Mouse (Mus musculus) heart, embryonic 14.5 days (tissue): Measurements from ENCODE around the gene Gm21738. TPM values are rescaled to one million over a fixed set of nuclear protein-coding genes. Genes with fewer than 3 reads are reported as not detected.
"Not testable (repeated sequence)": the region's sequence is repeated elsewhere in the genome, so short reads cannot be mapped to it uniquely, and the experiment has no call there.

Experiments used
- ATAC-seq: fragments of 200-750 bp; cut with Nextera tagmentation; 2 replicates; pipeline ENCODE4 v1.8.0; 2017; ENCODE audit warnings: low read depth, moderate TSS enrichment; ENCODE audit not compliant: insufficient number of reproducible peaks, insufficient read depth, low FRiP score
- H3K27ac ChIP-seq, 2 experiments: fragments of 200-500 bp in 1 of 2; fragments of 300-500 bp in 1 of 2; sonication (generic) in 1 of 2; replicated peaks in 1 of 2; 2 replicates each; pipeline ENCODE4 v1.5.1; 2012 to 2014; ENCODE audit warnings: low read depth in 2 of 2, low read length in 2 of 2, control low read depth in 1 of 2, mild to moderate bottlenecking in 1 of 2, mixed read lengths in 1 of 2; ENCODE audit not compliant: control insufficient read depth in 1 of 2, insufficient read depth in 1 of 2
- H3K27me3 ChIP-seq: fragments of 300-500 bp; sonication (generic); 2 replicates; pipeline ENCODE4 v1.6.1; 2014; ENCODE audit warnings: mild to moderate bottlenecking, low read length, control low read depth; ENCODE audit not compliant: control insufficient read depth, insufficient read depth
- H3K36me3 ChIP-seq: fragments of 300-500 bp; sonication (generic); 2 replicates; pipeline ENCODE4 v1.6.1; 2014; ENCODE audit warnings: mild to moderate bottlenecking, control low read depth, low read length, mixed read lengths; ENCODE audit not compliant: control insufficient read depth, insufficient read depth
- H3K4me1 ChIP-seq, 2 experiments: fragments of 200-500 bp in 1 of 2; fragments of 300-500 bp in 1 of 2; sonication (generic) in 1 of 2; 2 replicates each; pipeline ENCODE4 v1.6.1; 2012 to 2014; ENCODE audit warnings: low read length in 2 of 2, control low read depth in 1 of 2, mixed read lengths in 1 of 2; ENCODE audit not compliant: control insufficient read depth in 2 of 2, insufficient read depth in 2 of 2
- H3K4me2 ChIP-seq: fragments of 300-500 bp; sonication (generic); 2 replicates; pipeline ENCODE4 v1.6.1; 2014; ENCODE audit warnings: mild to moderate bottlenecking, low read length
- H3K4me3 ChIP-seq, 2 experiments: fragments of 200-500 bp in 1 of 2; fragments of 300-500 bp in 1 of 2; sonication (generic) in 1 of 2; 2 replicates each; pipeline ENCODE4 v1.5.1; 2012 to 2014; ENCODE audit warnings: low read length in 2 of 2, mild to moderate bottlenecking in 2 of 2, control low read depth in 1 of 2, low read depth in 1 of 2, moderate library complexity in 1 of 2; ENCODE audit not compliant: control insufficient read depth in 1 of 2, insufficient read depth in 1 of 2
- H3K9ac ChIP-seq: fragments of 300-500 bp; sonication (generic); 2 replicates; pipeline ENCODE4 v1.6.1; 2014; ENCODE audit warnings: mild to moderate bottlenecking, low read length
- H3K9me3 ChIP-seq: fragments of 300-500 bp; sonication (generic); 2 replicates; pipeline ENCODE4 v1.6.1; 2016; ENCODE audit warnings: low read length, control low read depth; ENCODE audit not compliant: control insufficient read depth
- WGBS: fragments of 180-500 bp; shearing (Covaris S2); extraction: QIAGEN DNeasy Blood & Tissue Kit; methylation state at CpG from one replicate; pipeline ENCODE4 v1.1.7; 2014; 5-methylcytosine and 5-hydroxymethylcytosine counted together
- polyA plus RNA-seq: library from polyadenylated mRNA; unstranded; fragments of >200 nt; fragmentation: Nextera tagmentation; extraction: Ambion mirVana; gene quantifications from 2 replicates; pipeline ENCODE4 v1.2.1, GENCODE M21; 2014

Gene Gm21738
- polyA plus RNA-seq, result 0.44 and 1.2 TPM in 2 replicates

- not testable (repeated sequence) for ATAC-seq, H3K9me3 ChIP-seq, H3K27ac ChIP-seq, H3K9ac ChIP-seq, H3K4me3 ChIP-seq, H3K27me3 ChIP-seq, H3K36me3 ChIP-seq, H3K4me2 ChIP-seq, H3K4me1 ChIP-seq
- 72% methylated on average over 7 of the region's 7 CpGs for WGBS
These were observed at the start of gene Gm21738 for GRCm38 (mm10) chr14:19418830-19419229. Gene Gm21738 (minus strand): TSS chr14:19418930.

GRCm38 (mm10) chr14:19383741-19384140, 35.0 kb downstream of the Gm21738 start:
- ATAC-seq, H3K4me1 ChIP-seq, H3K27ac ChIP-seq, H3K36me3 ChIP-seq, H3K9ac ChIP-seq, H3K4me2 ChIP-seq, H3K9me3 ChIP-seq, H3K4me3 ChIP-seq, H3K27me3 ChIP-seq: not testable (repeated sequence)
- 82% methylated on average over 7 of the region's 7 CpGs for WGBS

Other genes with a start within 250 kb of the Gm21738 start
- 0.36 and 0.46 TPM in 2 replicates for gene Gm2244, start 131.0 kb upstream of the Gm21738 start, polyA plus RNA-seq
- 3.7 and 4.9 TPM in 2 replicates for gene Gm2237, start 166.2 kb upstream of the Gm21738 start, polyA plus RNA-seq
- not detected in 2 replicates for gene Gm5458, start 183.7 kb upstream of the Gm21738 start, polyA plus RNA-seq